Mouse (Mus musculus): ENCODE data around the gene Map3k7cl. TPM values are rescaled to one million over a fixed set of nuclear protein-coding genes. Genes with fewer than 3 reads are reported as not detected.

Map3k7cl gene
- polyA plus RNA-seq, 1 experiment from 2014 or later, result not detected

Other genes starting within 250 kb of the Map3k7cl start
- gene N6amt1, start 199.1 kb upstream of the Map3k7cl start, polyA plus RNA-seq (2015; fragmentation: Nextera tagmentation; extraction: Ambion mirVana), result 16.2 and 16.3 TPM in 2 replicates
- gene Ltn1, start 120.7 kb upstream of the Map3k7cl start, polyA plus RNA-seq (2015; fragmentation: Nextera tagmentation; extraction: Ambion mirVana), result 27.2 and 29.9 TPM in 2 replicates
- gene Rwdd2b, start 112.8 kb upstream of the Map3k7cl start, polyA plus RNA-seq (2015; fragmentation: Nextera tagmentation; extraction: Ambion mirVana), result 10.4 and 11.3 TPM in 2 replicates
- 48.5 and 51.6 TPM in 2 replicates for gene Usp16, start 98.6 kb upstream of the Map3k7cl start, polyA plus RNA-seq (2015; fragmentation: Nextera tagmentation; extraction: Ambion mirVana)
- gene Cct8, start 57.5 kb upstream of the Map3k7cl start, polyA plus RNA-seq (2015; fragmentation: Nextera tagmentation; extraction: Ambion mirVana), result 454 and 460 TPM in 2 replicates
- 22.0 and 23.8 TPM in 2 replicates for gene Bach1, start 145.6 kb downstream of the Map3k7cl start, polyA plus RNA-seq (2015; fragmentation: Nextera tagmentation; extraction: Ambion mirVana)